Mouse (Mus musculus) small intestine, adult 2 months (tissue): ENCODE results near the gene Cuta.
A peak's percentile ranks its signal among the peaks of the same experiment; 100 is the strongest.
"Not testable (repeated sequence)": the region's sequence is repeated elsewhere in the genome, so short reads cannot be mapped to it uniquely, and the experiment has no call there.

Experiments
- CTCF ChIP-seq: fragments of 200-500 bp; IDR thresholded peaks from 2 replicates; pipeline ENCODE4 v1.5.1; 2012; ENCODE audit warnings: low read depth, mild to moderate bottlenecking, control low read depth, inconsistent platforms, low read length, moderate library complexity, mixed read lengths; ENCODE audit not compliant: insufficient replicate concordance, insufficient read length; ENCODE audit errors: extremely low read depth
- POLR2A ChIP-seq: fragments of 200-500 bp; IDR thresholded peaks from 2 replicates; pipeline ENCODE4 v1.6.1; 2012; ENCODE audit warnings: low read depth, mild to moderate bottlenecking, control low read depth, inconsistent platforms, low read length, moderate library complexity

DNA sequence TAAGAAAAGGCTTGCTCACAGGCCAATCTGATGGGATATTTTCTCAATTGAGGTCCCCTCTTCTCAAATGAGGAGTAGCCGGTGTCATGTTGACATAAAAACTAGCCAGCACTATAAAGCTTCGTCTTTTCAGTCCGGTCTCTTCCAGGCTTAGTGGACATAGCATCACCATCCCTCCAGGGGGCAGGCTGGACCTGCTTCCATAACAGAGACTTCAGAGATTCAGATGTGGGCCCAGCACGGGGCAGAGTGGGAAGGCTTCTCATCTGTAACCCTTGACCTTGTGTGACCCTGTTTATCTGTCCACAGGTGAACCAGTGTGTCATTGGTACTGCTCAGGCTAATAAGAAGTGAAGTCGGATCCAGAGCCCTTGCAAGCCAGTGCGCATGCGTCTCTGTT, 7.6 kb downstream of the Cuta start:
- TF ChIP-seq CTCF = peak; percentile 51; the same call in 1 of the 2 replicates
- TF ChIP-seq POLR2A = not testable (repeated sequence)
